Mouse (Mus musculus): Measurements from ENCODE around the gene Sapcd1. TPM values are rescaled to one million over a fixed set of nuclear protein-coding genes. Genes with fewer than 3 reads are reported as not detected.
"Not testable (repeated sequence)": the region's sequence is repeated elsewhere in the genome, so short reads cannot be mapped to it uniquely, and the experiment has no call there.

Sapcd1 gene
- polyA plus RNA-seq, 1 experiment from 2014 or later = 21.5 TPM

DNA sequence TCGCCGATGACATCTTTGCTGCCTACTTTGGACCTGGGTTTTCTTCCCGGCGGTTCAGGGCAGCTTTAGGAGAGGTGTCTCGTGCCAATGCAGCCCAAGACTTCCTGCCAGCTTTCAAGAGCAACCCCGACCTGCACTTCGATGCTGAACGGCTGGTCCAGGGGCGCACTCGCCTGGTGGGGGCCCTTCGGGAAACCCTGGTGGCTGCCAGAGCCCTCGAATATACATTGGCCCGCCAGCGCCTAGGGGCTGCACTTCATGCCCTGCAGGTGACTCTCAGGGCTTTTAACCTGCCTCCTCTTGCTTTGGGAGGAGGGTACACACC is 10.1 kb downstream of the Sapcd1 start:
- Histone ChIP-seq H3K27me3 (no peaks in the 10 kb centered on the region), H3K9me3 (replicated peaks) (no peaks in the 10 kb centered on the region), H3K4me3 (replicated peaks) (no peak overlapping the region), H3K4me1 (peaks cover 20% of the 10 kb centered on the region), H3K36me3 (peaks cover 42% of the 10 kb centered on the region), H3K9ac (no peak overlapping the region), H3K4me2 (replicated peaks) (no peak overlapping the region), H3K27ac (replicated peaks) (no peak overlapping the region)
- 67% methylated on average over 14 of the region's 14 CpGs for WGBS
- no peak for ATAC-seq (ENCODE audit: insufficient number of reproducible peaks, low FRiP score, low TSS enrichment, low read depth)

DNA sequence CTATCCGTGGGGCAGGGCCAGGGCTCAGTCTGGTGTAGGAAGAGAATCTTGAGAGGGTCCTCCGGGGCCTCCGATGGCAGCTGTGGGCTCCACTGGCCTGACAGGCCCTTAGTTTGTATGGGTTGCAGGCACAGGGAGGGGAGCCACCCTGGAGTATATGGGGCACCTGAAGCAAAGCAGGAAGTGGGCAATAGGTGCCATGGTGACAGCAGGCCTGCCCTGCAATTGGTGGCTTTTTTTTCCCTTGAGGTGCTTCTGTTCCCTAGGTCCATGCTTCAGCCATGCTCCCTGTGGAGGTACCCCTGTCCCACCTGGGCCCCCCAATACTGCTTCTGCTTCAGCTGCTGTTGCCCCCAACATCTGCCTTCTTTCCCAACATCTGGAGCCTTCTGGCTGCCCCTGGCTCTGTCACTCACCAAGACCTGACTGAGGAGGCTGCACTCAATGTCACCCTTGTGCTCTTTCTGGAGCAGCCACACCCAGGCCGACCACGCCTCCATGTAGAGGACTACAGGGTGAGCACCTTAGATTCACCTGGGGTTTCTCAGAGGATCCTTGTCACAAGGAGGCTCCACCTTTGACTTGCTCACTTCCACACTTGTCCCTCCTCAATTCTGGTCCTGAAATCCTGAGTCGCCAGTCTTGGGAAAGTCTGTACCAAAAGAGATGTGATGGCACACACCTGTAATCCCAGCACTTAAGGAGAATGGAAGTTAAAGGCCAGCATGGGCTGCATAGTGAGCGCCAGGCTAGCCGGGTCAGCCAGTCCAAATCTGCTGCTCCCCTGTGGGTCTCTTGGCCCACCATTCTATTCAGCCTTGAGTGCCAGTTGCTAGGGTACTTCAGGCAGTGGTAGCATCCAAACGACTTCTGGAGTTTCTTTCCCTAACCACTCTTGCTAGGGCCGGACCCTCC is 10.8 kb downstream of the Sapcd1 start:
- H3K9ac ChIP-seq = no peak overlapping the region
- no peak for ATAC-seq (ENCODE audit: insufficient number of reproducible peaks, low FRiP score, low TSS enrichment, low read depth)
- H3K4me3 ChIP-seq (replicated peaks) = no peak overlapping the region
- H3K4me1 ChIP-seq = peaks cover 20% of the 10 kb centered on the region
- H3K27me3 ChIP-seq = no peaks in the 10 kb centered on the region
- WGBS = 76% methylated on average over 10 of the region's 10 CpGs
- no peak overlapping the region for H3K4me2 ChIP-seq (replicated peaks)
- H3K9me3 ChIP-seq (replicated peaks) = no peaks in the 10 kb centered on the region
- H3K27ac ChIP-seq (replicated peaks) = no peak overlapping the region
- H3K36me3 ChIP-seq = peaks cover 48% of the 10 kb centered on the region

GRCm38 (mm10) chr17:35016376-35016775 is 11.4 kb downstream of the Sapcd1 start, which contains the start of gene Vwa7:
Vwa7 (plus strand) TSS chr17:35016579.
- H3K27ac ChIP-seq (replicated peaks) = no peak within 1 kb of the TSS
- ATAC-seq (ENCODE audit: insufficient number of reproducible peaks, low FRiP score, low TSS enrichment, low read depth) = no peak
- no peak within 1 kb of the TSS for H3K4me3 ChIP-seq (replicated peaks)
- H3K36me3 ChIP-seq = peaks cover 55% of the 10 kb centered on the region
- no peaks in the 10 kb centered on the region for H3K9me3 ChIP-seq (replicated peaks)
- no peak within 1 kb of the TSS for H3K4me2 ChIP-seq (replicated peaks)
- 52% methylated on average over 12 of the region's 12 CpGs for WGBS
- H3K4me1 ChIP-seq = peaks cover 17% of the 10 kb centered on the region
- no peak within 1 kb of the TSS for H3K9ac ChIP-seq
- no peaks in the 10 kb centered on the region for H3K27me3 ChIP-seq

- WGBS = 94% methylated on average over 16 of the region's 16 CpGs
- Histone ChIP-seq H3K27ac (replicated peaks) (no peak overlapping the region), H3K36me3 (peaks cover 66% of the 10 kb centered on the region)
Observed at GRCm38 (mm10) chr17:35015296-35015695, 12.5 kb downstream of the Sapcd1 start.

GRCm38 (mm10) chr17:35013221-35013620 is 14.6 kb downstream of the Sapcd1 start:
- H3K36me3 ChIP-seq = peaks cover 86% of the 10 kb centered on the region
- whole genome bisulfite sequencing = 78% methylated on average over 6 of the region's 6 CpGs

More at GRCm38 (mm10) chr17:35015296-35015695, 12.5 kb downstream of the Sapcd1 start:
- H3K4me3 ChIP-seq (replicated peaks) = no peak overlapping the region
- H3K4me2 ChIP-seq (replicated peaks) = no peak overlapping the region
- H3K9ac ChIP-seq = no peak overlapping the region
- no peaks in the 10 kb centered on the region for H3K27me3 ChIP-seq
- H3K9me3 ChIP-seq (replicated peaks) = no peaks in the 10 kb centered on the region
- no peak for ATAC-seq (ENCODE audit: insufficient number of reproducible peaks, low FRiP score, low TSS enrichment, low read depth)
- peaks cover 12% of the 10 kb centered on the region for H3K4me1 ChIP-seq

GRCm38 (mm10) chr17:35012430-35012829 is 15.4 kb downstream of the Sapcd1 start:
- 85% methylated on average over 13 of the region's 13 CpGs for WGBS
- Histone ChIP-seq H3K36me3 (peaks cover 94% of the 10 kb centered on the region), H3K27me3 (no peaks in the 10 kb centered on the region), H3K4me1 (peaks cover 12% of the 10 kb centered on the region), H3K4me2 (replicated peaks) (no peak overlapping the region), H3K4me3 (replicated peaks) (no peak overlapping the region), H3K27ac (replicated peaks) (no peak overlapping the region), H3K9ac (no peak overlapping the region), H3K9me3 (replicated peaks) (no peaks in the 10 kb centered on the region)
- no peak for ATAC-seq (ENCODE audit: insufficient number of reproducible peaks, low FRiP score, low TSS enrichment, low read depth)

More at GRCm38 (mm10) chr17:35013221-35013620, 14.6 kb downstream of the Sapcd1 start:
- Histone ChIP-seq H3K9ac (no peak overlapping the region), H3K4me1 (peaks cover 12% of the 10 kb centered on the region), H3K27me3 (no peaks in the 10 kb centered on the region), H3K9me3 (replicated peaks) (no peaks in the 10 kb centered on the region), H3K27ac (replicated peaks) (no peak overlapping the region), H3K4me3 (replicated peaks) (no peak overlapping the region), H3K4me2 (replicated peaks) (no peak overlapping the region)
- no peak for ATAC-seq (ENCODE audit: insufficient number of reproducible peaks, low FRiP score, low TSS enrichment, low read depth)

DNA sequence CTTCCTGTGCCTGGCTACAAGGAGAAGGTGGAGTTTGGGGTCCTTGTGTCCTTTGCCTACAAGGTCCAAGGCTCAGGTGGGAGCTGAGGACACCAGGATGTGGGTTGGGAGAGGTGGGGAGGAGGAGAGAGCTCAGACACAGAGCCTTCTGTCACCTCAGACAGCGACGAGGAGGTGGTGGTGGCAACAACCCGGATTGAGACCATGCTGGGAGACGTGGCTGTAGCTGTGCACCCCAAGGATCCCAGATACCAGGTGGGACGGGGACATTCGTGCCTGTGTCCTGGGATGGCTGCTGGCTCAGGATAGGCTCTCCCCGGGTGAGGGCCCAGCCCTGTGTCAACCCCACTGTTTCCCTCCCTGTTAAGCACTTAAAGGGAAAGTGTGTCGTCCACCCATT is 16.4 kb downstream of the Sapcd1 start:
- Histone ChIP-seq H3K27ac (replicated peaks) (no peak overlapping the region), H3K36me3 (peaks cover 99% of the 10 kb centered on the region), H3K27me3 (no peaks in the 10 kb centered on the region), H3K9ac (no peak overlapping the region), H3K4me3 (replicated peaks) (no peak overlapping the region), H3K9me3 (replicated peaks) (no peaks in the 10 kb centered on the region), H3K4me2 (replicated peaks) (no peak overlapping the region), H3K4me1 (peaks cover 7% of the 10 kb centered on the region)
- WGBS = 90% methylated on average over 8 of the region's 8 CpGs
- no peak for ATAC-seq (ENCODE audit: insufficient number of reproducible peaks, low FRiP score, low TSS enrichment, low read depth)

DNA sequence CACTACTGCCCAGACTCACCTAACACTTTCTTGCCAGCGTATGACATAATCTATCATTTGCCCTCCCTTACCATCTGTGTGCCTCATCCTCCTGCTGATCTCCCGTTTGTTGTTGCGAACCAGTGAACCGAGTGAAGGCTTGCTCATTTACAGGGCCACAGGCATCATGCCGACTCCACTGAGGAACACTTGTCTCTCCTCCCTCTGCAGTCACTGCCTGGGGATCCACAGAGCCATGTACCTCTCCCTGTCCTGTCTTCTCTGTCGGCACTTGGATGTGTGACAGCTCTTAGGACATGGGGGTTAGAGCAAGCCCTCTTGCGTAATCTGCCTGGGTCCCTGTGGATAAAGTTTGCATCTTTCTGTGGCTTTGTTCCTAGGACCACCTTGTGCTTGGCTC is 18.2 kb downstream of the Sapcd1 start:
- H3K4me1 ChIP-seq = no peaks in the 10 kb centered on the region
- no peaks in the 10 kb centered on the region for H3K27me3 ChIP-seq
- H3K4me2 ChIP-seq (replicated peaks) = no peak overlapping the region
- H3K9ac ChIP-seq = no peak overlapping the region
- H3K4me3 ChIP-seq (replicated peaks) = no peak overlapping the region
- H3K36me3 ChIP-seq = peaks cover 97% of the 10 kb centered on the region
- WGBS = 90% methylated on average over 7 of the region's 7 CpGs
- no peak overlapping the region for H3K27ac ChIP-seq (replicated peaks)
- ATAC-seq (ENCODE audit: insufficient number of reproducible peaks, low FRiP score, low TSS enrichment, low read depth) = no peak
- H3K9me3 ChIP-seq (replicated peaks) = no peaks in the 10 kb centered on the region

DNA sequence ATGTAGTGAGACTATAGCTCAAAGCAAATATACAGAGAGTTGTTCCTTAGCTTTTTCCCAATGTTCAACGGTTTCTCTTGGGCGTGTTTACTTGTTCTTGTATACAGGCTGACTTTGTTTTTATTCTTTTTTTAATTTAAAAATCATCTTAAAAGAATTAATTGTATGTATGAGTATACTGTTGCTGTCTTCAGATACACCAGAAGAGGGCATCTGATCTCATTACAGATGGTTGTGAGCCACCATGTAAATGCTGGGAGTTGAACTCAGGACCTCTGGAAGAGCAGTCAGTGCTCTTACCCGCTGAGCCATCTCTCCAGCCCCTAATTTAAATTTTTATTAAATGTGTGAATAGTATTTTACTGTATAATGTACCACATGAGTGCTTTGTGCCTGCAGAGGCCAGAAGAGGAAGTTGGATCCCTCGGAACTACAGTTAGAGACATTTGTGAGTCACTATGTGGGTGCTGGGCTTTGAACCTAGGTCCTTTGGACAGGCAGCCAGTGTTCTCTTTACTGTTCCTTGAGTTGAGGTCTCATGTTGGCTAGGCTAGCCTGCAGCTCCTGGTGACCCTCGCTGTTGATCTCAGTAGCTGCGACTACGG is 20.3 kb downstream of the Sapcd1 start:
- H3K36me3 ChIP-seq = peaks cover 83% of the 10 kb centered on the region
- H3K4me3 ChIP-seq (replicated peaks) = no peak overlapping the region
- peaks cover 9% of the 10 kb centered on the region for H3K4me1 ChIP-seq
- no peaks in the 10 kb centered on the region for H3K9me3 ChIP-seq (replicated peaks)
- H3K4me2 ChIP-seq (replicated peaks) = no peak overlapping the region
- no peak for ATAC-seq (ENCODE audit: insufficient number of reproducible peaks, low FRiP score, low TSS enrichment, low read depth)
- WGBS = 92% methylated on average over 7 of the region's 7 CpGs
- H3K27ac ChIP-seq (replicated peaks) = no peak overlapping the region
- no peak overlapping the region for H3K9ac ChIP-seq
- H3K27me3 ChIP-seq = no peaks in the 10 kb centered on the region

DNA sequence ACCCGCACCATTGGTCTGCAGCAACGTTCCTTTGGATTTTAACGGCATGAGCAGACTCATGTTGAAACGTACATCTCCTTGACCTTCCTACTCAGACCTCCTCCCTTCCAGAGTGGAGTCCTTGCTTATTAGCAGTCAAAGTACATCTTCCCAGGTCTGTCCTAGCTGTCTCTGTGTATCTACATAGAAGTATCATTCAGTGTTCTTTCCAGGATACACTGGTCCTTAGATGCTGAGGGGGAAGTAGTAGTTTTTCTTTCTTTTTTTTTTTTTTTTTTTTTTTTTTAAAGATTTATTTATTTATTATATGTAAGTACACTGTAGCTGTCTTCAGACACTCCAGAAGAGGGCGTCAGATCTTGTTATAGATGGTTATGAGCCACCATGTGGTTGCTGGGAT is 21.9 kb downstream of the Sapcd1 start:
- H3K27ac ChIP-seq (replicated peaks); ATAC-seq (ENCODE audit: insufficient number of reproducible peaks, low FRiP score, low TSS enrichment, low read depth); H3K9ac ChIP-seq; H3K4me2 ChIP-seq (replicated peaks); H3K27me3 ChIP-seq; H3K9me3 ChIP-seq (replicated peaks); H3K4me3 ChIP-seq (replicated peaks): not testable (repeated sequence)
- Histone ChIP-seq H3K36me3 (peaks cover 67% of the 10 kb centered on the region), H3K4me1 (peaks cover 17% of the 10 kb centered on the region)
- WGBS = 96% methylated on average over 4 of the region's 5 CpGs

- Histone ChIP-seq H3K36me3 (peaks cover 60% of the 10 kb centered on the region), H3K4me1 (peaks cover 17% of the 10 kb centered on the region), H3K9ac (no peak overlapping the region), H3K27ac (replicated peaks) (no peak overlapping the region), H3K4me2 (replicated peaks) (no peak overlapping the region), H3K9me3 (replicated peaks) (no peaks in the 10 kb centered on the region), H3K27me3 (no peaks in the 10 kb centered on the region), H3K4me3 (replicated peaks) (no peak overlapping the region)
- 93% methylated on average over 10 of the region's 10 CpGs for WGBS
- ATAC-seq (ENCODE audit: insufficient number of reproducible peaks, low FRiP score, low TSS enrichment, low read depth) = no peak
Observed at GRCm38 (mm10) chr17:35005158-35005557, 22.7 kb downstream of the Sapcd1 start.

Data from embryonic facial prominence, embryonic 15.5 days (tissue).